8 mouse cellular contexts compared by ENCODE assay signal in the genomic region with DNA sequence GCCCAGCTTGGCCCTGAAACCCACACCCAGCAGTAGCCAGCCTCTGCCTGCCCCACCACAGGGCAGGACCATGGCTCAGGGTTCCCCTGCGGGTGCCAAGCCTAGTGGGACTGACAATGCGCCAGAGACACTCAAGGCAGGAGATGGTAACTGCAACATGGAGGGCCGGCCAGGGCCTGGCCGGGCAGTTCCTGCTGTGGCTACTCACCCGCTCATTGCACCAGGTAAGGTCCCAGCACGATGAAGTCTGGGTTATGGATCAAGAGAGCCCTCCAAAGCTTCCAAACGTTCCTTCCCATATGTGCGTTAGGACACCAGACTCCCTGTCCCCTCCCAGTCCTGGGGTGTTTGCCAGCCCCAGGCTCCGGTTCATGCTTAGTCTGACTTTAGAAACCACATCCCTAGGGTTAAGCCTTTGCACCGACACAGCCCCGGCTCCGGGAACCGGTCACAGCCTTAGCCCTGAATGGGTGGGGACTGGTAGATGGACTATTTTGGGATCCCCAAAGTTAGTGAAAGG. TPM values are rescaled to one million over a fixed set of nuclear protein-coding genes. Genes with fewer than 3 reads are reported as not detected.
A peak's percentile ranks its signal among the peaks of the same experiment; 100 is the strongest.
DNase-seq lines count a peak whose midpoint lies in the region; ATAC-seq and TF ChIP-seq lines count a peak whose summit lies in the region.

No protein-coding gene starts in this region.

- H3K9ac ChIP-seq in intestine, embryonic 16.5 days (ENCODE audit: low read depth, low read length), result peak overlapping the region; percentile 53

- no peak overlapping the region for H3K27ac ChIP-seq in intestine, embryonic 16.5 days (ENCODE audit: low read length)
- H3K27ac ChIP-seq in small intestine, adult 2 months (ENCODE audit: insufficient read depth, low read depth, low read length), result no peak overlapping the region

- no peak for ATAC-seq in erythroblast, adult 5-6 weeks (replicated peaks; ENCODE audit: low FRiP score, poor library complexity, severe bottlenecking)
- peak; percentile 31 for ATAC-seq in intestine, embryonic 16.5 days

- H3K36me3 ChIP-seq in erythroblast, embryonic 14.5 days (ENCODE audit: control insufficient read depth), result no peaks in the 10 kb centered on the region
- H3K36me3 ChIP-seq in intestine, embryonic 16.5 days (ENCODE audit: control insufficient read depth, insufficient read depth, low read length), result peaks cover 2% of the 10 kb centered on the region; the same call in 1 of the 2 replicates
- H3K36me3 ChIP-seq in small intestine, adult 2 months (ENCODE audit: control insufficient read depth, insufficient read depth, low read length), result no peaks in the 10 kb centered on the region

- peak; percentile 42 for DNase-seq in thymus, postnatal 14 days
- no peak for DNase-seq in thymus, postnatal 10 days (ENCODE audit: low spot score in 2 of 2)
- no peak for DNase-seq in frontal cortex, postnatal 10 days (ENCODE audit: low spot score in 2 of 2)
- no peak for DNase-seq in right cerebral cortex, postnatal 4 days

- peak overlapping the region; percentile 70 for H3K4me2 ChIP-seq in intestine, embryonic 16.5 days (ENCODE audit: low read depth, low read length)

- WGBS in intestine, embryonic 16.5 days, result 64% methylated on average over 13 of the region's 13 CpGs
- 74% methylated on average over 13 of the region's 13 CpGs for WGBS in small intestine, adult 2 months

- TF ChIP-seq CTCF in small intestine, adult 2 months (IDR thresholded peaks at IDR 0.05; ENCODE audit: extremely low read depth, insufficient read length, insufficient replicate concordance, low read depth, low read length), result no peak

- peaks cover 39% of the 10 kb centered on the region for H3K4me1 ChIP-seq in erythroblast, embryonic 14.5 days (ENCODE audit: control insufficient read depth)
- peaks cover 26% of the 10 kb centered on the region for H3K4me1 ChIP-seq in intestine, embryonic 16.5 days (ENCODE audit: control insufficient read depth, insufficient read depth, low read length)
- peaks cover 7% of the 10 kb centered on the region for H3K4me1 ChIP-seq in small intestine, adult 2 months (ENCODE audit: control insufficient read depth, insufficient read depth, insufficient read length, low read length)

- no peak for TF ChIP-seq POLR2A in small intestine, adult 2 months (IDR thresholded peaks at IDR 0.05; ENCODE audit: low read depth, low read length)

- H3K27me3 ChIP-seq in erythroblast, embryonic 14.5 days (ENCODE audit: control insufficient read depth), result no peaks in the 10 kb centered on the region; the same call in 1 of the 2 replicates
- H3K27me3 ChIP-seq in intestine, embryonic 16.5 days (replicated peaks; ENCODE audit: control insufficient read depth, insufficient read depth, low read length), result no peaks in the 10 kb centered on the region
- H3K27me3 ChIP-seq in small intestine, adult 2 months (ENCODE audit: control insufficient read depth, insufficient read depth, low read length), result no peaks in the 10 kb centered on the region

- peak overlapping the region; percentile 52 for H3K4me3 ChIP-seq in erythroblast, embryonic 14.5 days (replicated peaks)
- peak overlapping the region; percentile 43 for H3K4me3 ChIP-seq in intestine, embryonic 16.5 days (ENCODE audit: low read length)
- peak overlapping the region; percentile 59 for H3K4me3 ChIP-seq in small intestine, adult 2 months (ENCODE audit: low read depth, low read length)

- no peaks in the 10 kb centered on the region for H3K9me3 ChIP-seq in erythroblast, embryonic 14.5 days (ENCODE audit: control insufficient read depth, low read length)
- H3K9me3 ChIP-seq in intestine, embryonic 16.5 days (ENCODE audit: control insufficient read depth, low read length), result no peaks in the 10 kb centered on the region

RNA-seq across cellular contexts. Expression of gene A3galt2, which starts 43.0 kb away (rescaled TPM):
- polyA plus RNA-seq in erythroblast, embryonic 14.5 days (2012), result not detected in 2 replicates
- total RNA-seq in erythroblast, adult 5-6 weeks (2015; ENCODE audit: low replicate concordance), result not detected in 2 replicates
- not detected in 2 replicates for total RNA-seq in erythroblast, adult 5-6 weeks (2017; ENCODE audit: low replicate concordance)
- polyA plus RNA-seq in intestine, embryonic 16.5 days (2015; fragmentation: Nextera tagmentation; extraction: Ambion mirVana), result 0.07 and 0.09 TPM in 2 replicates
- 0.11 and 0.32 TPM in 2 replicates for polyA plus RNA-seq in small intestine, adult 2 months (2012; rRNA removed)

RNA-seq across cellular contexts. Expression of gene Phc2, which starts 57.7 kb away (rescaled TPM):
- polyA plus RNA-seq in erythroblast, embryonic 14.5 days (2012), result 9.0 and 11.2 TPM in 2 replicates
- total RNA-seq in erythroblast, adult 5-6 weeks (2015; ENCODE audit: low replicate concordance), result 7.1 and 14.0 TPM in 2 replicates
- 3.3 and 4.5 TPM in 2 replicates for total RNA-seq in erythroblast, adult 5-6 weeks (2017; ENCODE audit: low replicate concordance)
- polyA plus RNA-seq in intestine, embryonic 16.5 days (2015; fragmentation: Nextera tagmentation; extraction: Ambion mirVana), result 9.9 and 10.3 TPM in 2 replicates
- polyA plus RNA-seq in small intestine, adult 2 months (2012; rRNA removed), result 42.0 and 83.8 TPM in 2 replicates
